Comparison of ENCODE assay signal across 8 mouse cellular contexts in the genomic region with DNA sequence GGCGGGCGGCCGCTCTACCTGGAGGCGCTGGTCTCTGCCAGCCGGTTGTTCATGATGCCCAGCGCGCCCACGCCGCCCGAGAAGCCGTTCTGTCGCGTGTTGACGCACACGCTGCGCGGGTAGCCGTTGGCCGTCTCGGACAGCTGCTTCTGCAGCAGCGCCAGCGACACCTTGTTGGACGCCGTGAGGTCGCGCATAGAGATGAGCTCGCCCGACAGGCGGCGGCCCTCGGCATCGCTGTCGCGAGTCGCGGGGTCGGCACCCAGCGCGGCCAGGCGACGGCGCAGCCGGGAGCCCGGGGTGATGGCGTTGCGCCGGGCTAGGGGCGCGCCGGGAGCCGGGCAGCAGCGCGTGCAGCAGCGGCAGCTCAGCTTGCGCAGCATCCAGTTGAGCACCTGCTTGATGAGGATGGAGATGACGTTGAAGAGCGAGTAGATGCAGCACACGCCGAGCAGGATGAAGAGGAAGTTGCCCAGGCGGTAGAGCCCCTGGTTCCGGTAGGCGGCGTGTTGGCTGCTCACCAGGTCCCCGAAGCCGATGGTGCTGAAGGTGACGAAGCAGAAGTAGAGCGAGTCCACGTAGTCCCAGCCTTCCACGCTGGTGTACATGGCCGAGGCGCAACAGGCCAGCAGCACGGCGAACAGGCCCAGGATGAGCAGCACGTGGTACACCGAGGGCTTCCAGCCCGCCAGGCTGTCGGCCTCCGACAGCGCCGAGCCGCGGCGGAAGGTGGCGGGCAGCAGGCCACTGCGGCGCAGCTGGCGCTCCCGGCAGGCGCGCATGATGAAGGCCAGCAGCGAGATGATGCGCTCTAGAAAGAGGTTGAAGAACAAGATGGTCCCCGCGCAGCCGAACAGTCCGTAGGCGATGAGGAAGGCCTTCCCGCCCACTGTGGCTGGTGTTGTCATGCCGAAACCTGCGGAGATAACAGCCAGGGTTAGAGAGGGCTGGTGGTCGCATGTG. TPM values are rescaled to one million over a fixed set of nuclear protein-coding genes. Genes with fewer than 3 reads are reported as not detected.
DNase-seq lines count a peak whose midpoint lies in the region; ATAC-seq lines count a peak whose summit lies in the region.

No protein-coding gene starts in this region.

- H3K27me3 ChIP-seq in intestine, embryonic 15.5 days (replicated peaks): peaks cover 49% of the 10 kb centered on the region
- peaks cover 69% of the 10 kb centered on the region for H3K27me3 ChIP-seq in limb, embryonic 12.5 days
- peaks cover 60% of the 10 kb centered on the region for H3K27me3 ChIP-seq in midbrain, embryonic 12.5 days

- peak overlapping the region; percentile 62 for H3K4me3 ChIP-seq in intestine, embryonic 15.5 days (replicated peaks)
- peak overlapping the region; percentile 65 for H3K4me3 ChIP-seq in limb, embryonic 12.5 days (replicated peaks)
- H3K4me3 ChIP-seq in midbrain, embryonic 12.5 days: peak overlapping the region; percentile 58

- H3K4me2 ChIP-seq in intestine, embryonic 15.5 days (replicated peaks): peak overlapping the region; percentile 99
- peak overlapping the region; percentile 99 for H3K4me2 ChIP-seq in limb, embryonic 12.5 days
- H3K4me2 ChIP-seq in midbrain, embryonic 12.5 days (replicated peaks): peak overlapping the region; percentile 91

- H3K4me1 ChIP-seq in intestine, embryonic 15.5 days (replicated peaks): peaks cover 9% of the 10 kb centered on the region; the same call in 1 of the 2 replicates
- H3K4me1 ChIP-seq in limb, embryonic 12.5 days (replicated peaks): peaks cover 19% of the 10 kb centered on the region
- H3K4me1 ChIP-seq in midbrain, embryonic 12.5 days: peaks cover 29% of the 10 kb centered on the region

- H3K36me3 ChIP-seq in intestine, embryonic 15.5 days: no peaks in the 10 kb centered on the region
- no peaks in the 10 kb centered on the region for H3K36me3 ChIP-seq in limb, embryonic 12.5 days
- H3K36me3 ChIP-seq in midbrain, embryonic 12.5 days: no peaks in the 10 kb centered on the region

- no peak overlapping the region for H3K27ac ChIP-seq in intestine, embryonic 15.5 days
- no peak overlapping the region for H3K27ac ChIP-seq in limb, embryonic 12.5 days
- H3K27ac ChIP-seq in midbrain, embryonic 12.5 days (replicated peaks): peak overlapping the region; percentile 54; the same call in 1 of the 2 replicates

- H3K9ac ChIP-seq in intestine, embryonic 15.5 days: peak overlapping the region; percentile 40
- H3K9ac ChIP-seq in limb, embryonic 12.5 days (replicated peaks): peak overlapping the region; percentile 54
- peak overlapping the region; percentile 54; the same call in 1 of the 2 replicates for H3K9ac ChIP-seq in midbrain, embryonic 12.5 days (replicated peaks)

- 2% methylated on average over 101 of the region's 101 CpGs for WGBS in intestine, embryonic 15.5 days
- 3% methylated on average over 101 of the region's 101 CpGs for WGBS in limb, embryonic 12.5 days
- 2% methylated on average over 101 of the region's 101 CpGs for WGBS in midbrain, embryonic 12.5 days

- H3K9me3 ChIP-seq in intestine, embryonic 15.5 days: no peaks in the 10 kb centered on the region
- H3K9me3 ChIP-seq in limb, embryonic 12.5 days: peaks cover 7% of the 10 kb centered on the region
- no peaks in the 10 kb centered on the region for H3K9me3 ChIP-seq in midbrain, embryonic 12.5 days

- peak; percentile 3 for DNase-seq in gastrocnemius, adult 18-20 months (ENCODE audit: low spot score)
- DNase-seq in gastrocnemius, adult 8-10 months (ENCODE audit: low spot score in 2 of 2): no peak
- peak; percentile 70 for DNase-seq in cerebellum, adult 9-10 months
- DNase-seq in frontal cortex, adult 2 months (ENCODE audit: extremely low spot score in 1 of 2, low spot score in 1 of 2): peak; percentile 48 to 58
- DNase-seq in spleen, postnatal 4 days (ENCODE audit: low spot score in 2 of 2): peak; percentile 44 to 70

- ATAC-seq in intestine, embryonic 15.5 days: peak; percentile 82
- peak; percentile 74 for ATAC-seq in limb, embryonic 12.5 days (ENCODE audit: insufficient number of reproducible peaks, insufficient read depth, low FRiP score, low TSS enrichment, low read depth)
- peak; percentile 78 for ATAC-seq in midbrain, embryonic 12.5 days (ENCODE audit: low FRiP score, low read depth)

RNA-seq across cellular contexts. Expression of gene Kcnk12, which starts 51.6 kb away (rescaled TPM):
- not detected for total RNA-seq in gastrocnemius, adult 18-20 months (2021)
- not detected for total RNA-seq in gastrocnemius, adult 8-10 months (2022)
- polyA plus RNA-seq in frontal cortex, adult 2 months (2012; rRNA removed): 14.9 and 20.9 TPM in 2 replicates
- polyA plus RNA-seq in intestine, embryonic 15.5 days (2015; fragmentation: Nextera tagmentation; extraction: Ambion mirVana): not detected in 2 replicates
- polyA plus RNA-seq in limb, embryonic 12.5 days (2016; fragmentation: Nextera tagmentation; extraction: Ambion mirVana): 0.14 TPM in 1 of 2 replicates, not detected in the other
- 0.26 and 0.32 TPM in 2 replicates for polyA plus RNA-seq in midbrain, embryonic 12.5 days (2016; fragmentation: Nextera tagmentation; extraction: Ambion mirVana)

Comparison
In these comparisons a context has a peak if more than half of its experiments do, and no peak if none do; other contexts are left out.
1. DNase-seq: peak in gastrocnemius, adult 18-20 months (single experiment), cerebellum, adult 9-10 months (single experiment), frontal cortex, adult 2 months (2 of 2) and spleen, postnatal 4 days (2 of 2); none in gastrocnemius, adult 8-10 months (0 of 2).
2. RNA of gene Kcnk12, which starts 51.6 kb away (polyA plus RNA-seq): 14.9 to 20.9 TPM in frontal cortex, adult 2 months; 0.26 to 0.32 TPM in midbrain, embryonic 12.5 days, 0.14 TPM in limb, embryonic 12.5 days and not detected in intestine, embryonic 15.5 days; every median in the first group is over 10 times any median in the second.
3. Peak in every context shown above with its lines, with median percentiles within 50 percentile points of each other: ATAC-seq, H3K4me2 ChIP-seq, H3K4me3 ChIP-seq and H3K9ac ChIP-seq.